Mouse (Mus musculus) bone marrow macrophage, adult 2 months (primary cell): ENCODE results near the gene Anxa5.

Experiments
- CTCF ChIP-seq: IDR thresholded peaks from 2 replicates; pipeline ENCODE4 v1.5.1; 2012; ENCODE audit warnings: low read depth, mild to moderate bottlenecking, low read length, moderate library complexity
- POLR2A ChIP-seq: IDR thresholded peaks from 2 replicates; pipeline ENCODE4 v1.6.1; 2012; ENCODE audit warnings: mild to moderate bottlenecking, low read depth, low read length, borderline replicate concordance

GRCm38 (mm10) chr3:36478776-36479175, 3.1 kb upstream of the Anxa5 start:
- no peak for TF ChIP-seq POLR2A
- no peak for TF ChIP-seq CTCF
